In the genomic region with DNA sequence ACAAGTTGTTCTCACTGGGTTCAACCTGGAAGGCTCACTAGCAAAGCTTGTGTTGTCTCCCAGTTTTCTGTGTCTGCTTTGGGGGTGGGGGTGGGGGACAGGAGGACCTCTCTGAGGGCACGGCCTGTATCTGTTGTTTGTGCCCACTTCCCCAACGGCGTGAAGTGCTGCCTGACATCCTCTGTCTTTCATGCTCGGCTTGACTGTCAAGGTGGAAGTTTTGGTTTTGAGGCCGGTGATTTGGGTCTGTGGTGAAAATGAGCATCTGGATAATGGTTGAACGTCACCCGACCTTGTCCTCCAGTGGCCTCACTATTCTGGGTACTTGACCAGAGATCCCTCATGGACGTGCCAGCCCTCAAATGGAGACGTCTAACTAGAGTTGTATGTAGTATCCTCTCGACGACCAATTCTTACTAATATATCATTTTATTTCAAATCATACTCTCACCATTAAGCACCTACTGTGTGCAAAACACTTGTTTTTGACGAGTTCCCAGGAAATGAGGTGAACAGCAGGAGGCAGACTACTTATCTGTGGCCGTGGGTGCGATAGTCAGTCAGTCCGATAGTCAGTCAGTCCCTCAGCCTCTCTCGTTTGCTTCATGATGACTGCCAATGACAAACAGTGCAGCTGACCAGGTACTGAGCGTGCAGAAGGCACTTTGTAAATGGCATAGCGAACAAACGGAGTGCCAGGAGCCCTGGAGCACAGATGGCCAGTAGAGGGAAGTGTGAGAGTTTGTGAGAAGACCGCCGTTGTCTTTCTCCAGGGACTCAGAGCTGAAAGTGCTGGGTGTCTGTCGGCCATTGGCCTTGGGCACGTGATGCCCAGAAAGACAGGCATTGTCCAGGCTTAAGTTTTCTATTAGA, we compare ENCODE assay signal across 13 mouse cellular contexts. TPM values are rescaled to one million over a fixed set of nuclear protein-coding genes. Genes with fewer than 3 reads are reported as not detected.
DNase-seq lines count a peak whose midpoint lies in the region; ATAC-seq and TF ChIP-seq lines count a peak whose summit lies in the region.
"Had no signal": no experiment of that assay in that cellular context is flagged by ENCODE, and none has a peak within 500 bp of the region (broad histone marks: within the 10 kb centered on the region; RNA-seq: fewer than 3 reads in every experiment).

No protein-coding gene starts in this region.

- TF ChIP-seq POLR2A in testis, adult 2 months (IDR thresholded peaks at IDR 0.05; ENCODE audit: control insufficient read depth, low read depth, low read length): no peak
- no peak for TF ChIP-seq POLR2A in cortical plate, adult 2 months (IDR thresholded peaks at IDR 0.05; ENCODE audit: extremely low read depth, insufficient read depth, low read length)

- 0 out of 2 replicates have a peak, but pooled peaks cover 4% of the 10 kb centered on the region for H3K27me3 ChIP-seq in heart, postnatal 0 days (ENCODE audit: control insufficient read depth, insufficient read depth, low read length)
- H3K27me3 ChIP-seq in testis, adult 2 months (ENCODE audit: control insufficient read depth, insufficient read depth, low read length): no peaks in the 10 kb centered on the region
- no peaks in the 10 kb centered on the region for H3K27me3 ChIP-seq in stomach, postnatal 0 days (ENCODE audit: control insufficient read depth, insufficient read depth, low read length)
- no peaks in the 10 kb centered on the region for H3K27me3 ChIP-seq in kidney, embryonic 14.5 days (ENCODE audit: control insufficient read depth, insufficient read depth, low read length)
- H3K27me3 ChIP-seq: hindbrain, embryonic 13.5 days; kidney, embryonic 15.5 days had no signal

- ATAC-seq in heart, postnatal 0 days (ENCODE audit: insufficient read depth, low read depth): no peak
- no peak for ATAC-seq in stomach, postnatal 0 days (ENCODE audit: low FRiP score, low TSS enrichment)
- ATAC-seq in kidney, embryonic 14.5 days (ENCODE audit: low FRiP score, low TSS enrichment): no peak

- H3K4me3 ChIP-seq in heart, postnatal 0 days (ENCODE audit: low read depth, low read length): no peak overlapping the region
- no peak overlapping the region for H3K4me3 ChIP-seq in testis, adult 2 months (ENCODE audit: control insufficient read depth, low read depth, low read length)
- no peak overlapping the region for H3K4me3 ChIP-seq in cortical plate, adult 2 months (ENCODE audit: insufficient read depth, low read length)
- H3K4me3 ChIP-seq in stomach, postnatal 0 days (ENCODE audit: low read depth, low read length): no peak overlapping the region
- H3K4me3 ChIP-seq in kidney, embryonic 14.5 days (ENCODE audit: low read length): no peak overlapping the region
- H3K4me3 ChIP-seq: erythroblast, embryonic 14.5 days; heart, embryonic 13.5 days; hindbrain, embryonic 13.5 days; kidney, embryonic 15.5 days had no signal

- 71% methylated on average over 23 of the region's 23 CpGs for WGBS in heart, postnatal 0 days
- 83% methylated on average over 23 of the region's 23 CpGs for WGBS in stomach, postnatal 0 days
- 81% methylated on average over 23 of the region's 23 CpGs for WGBS in kidney, embryonic 14.5 days

- H3K36me3 ChIP-seq in heart, postnatal 0 days (replicated peaks; ENCODE audit: control insufficient read depth, insufficient read depth, low read length): no peaks in the 10 kb centered on the region
- H3K36me3 ChIP-seq in testis, adult 2 months (ENCODE audit: control insufficient read depth, insufficient read depth, low read length): no peaks in the 10 kb centered on the region
- H3K36me3 ChIP-seq in stomach, postnatal 0 days (ENCODE audit: control insufficient read depth, insufficient read depth, low read length): no peaks in the 10 kb centered on the region
- H3K36me3 ChIP-seq in kidney, embryonic 14.5 days (ENCODE audit: control insufficient read depth, insufficient read depth, low read length): no peaks in the 10 kb centered on the region
- H3K36me3 ChIP-seq: heart, embryonic 13.5 days; hindbrain, embryonic 13.5 days; kidney, embryonic 15.5 days had no signal

- H3K9me3 ChIP-seq in heart, postnatal 0 days (replicated peaks; ENCODE audit: control insufficient read depth, low read length): no peaks in the 10 kb centered on the region
- H3K9me3 ChIP-seq in stomach, postnatal 0 days (ENCODE audit: control insufficient read depth, low read length): no peaks in the 10 kb centered on the region
- H3K9me3 ChIP-seq in kidney, embryonic 14.5 days (ENCODE audit: control insufficient read depth, low read length): no peaks in the 10 kb centered on the region
- H3K9me3 ChIP-seq: heart, embryonic 13.5 days; hindbrain, embryonic 13.5 days; kidney, embryonic 15.5 days had no signal

- no peak overlapping the region for H3K27ac ChIP-seq in heart, postnatal 0 days (ENCODE audit: low read depth)
- peak overlapping the region; percentile 10; the same call in 1 of the 2 replicates for H3K27ac ChIP-seq in testis, adult 2 months (ENCODE audit: control insufficient read depth, insufficient read depth, low read depth, low read length)
- H3K27ac ChIP-seq in cortical plate, adult 2 months (ENCODE audit: insufficient read depth, low read length): no peak overlapping the region
- no peak overlapping the region for H3K27ac ChIP-seq in stomach, postnatal 0 days (replicated peaks)
- no peak overlapping the region for H3K27ac ChIP-seq in kidney, embryonic 14.5 days (ENCODE audit: low read depth, low read length)
- H3K27ac ChIP-seq: heart, embryonic 13.5 days; hindbrain, embryonic 13.5 days; kidney, embryonic 15.5 days had no signal

- peak; percentile 13; the same call in 1 of the 2 replicates for TF ChIP-seq CTCF in heart, postnatal 0 days (IDR thresholded peaks at IDR 0.05; ENCODE audit: low read depth)
- no peak for TF ChIP-seq CTCF in testis, adult 2 months (IDR thresholded peaks at IDR 0.05; ENCODE audit: control insufficient read depth, insufficient read depth, insufficient replicate concordance, low read depth, low read length)
- TF ChIP-seq CTCF in cortical plate, adult 2 months (IDR thresholded peaks at IDR 0.05; ENCODE audit: extremely low read depth, insufficient read depth, low read length): peak; percentile 27; the same call in 1 of the 2 replicates
- TF ChIP-seq CTCF in stomach, postnatal 0 days (IDR thresholded peaks at IDR 0.05; ENCODE audit: low read depth): peak; percentile 56

- DNase-seq in heart, postnatal 0 days (ENCODE audit: low spot score): no peak
- DNase-seq in heart, adult 18-20 months: no peak
- no peak for DNase-seq in testis, postnatal 14 days (ENCODE audit: low spot score)
- DNase-seq in stomach, postnatal 0 days (ENCODE audit: low spot score): no peak
- no peak for DNase-seq in ovary, postnatal 36 days (ENCODE audit: low spot score)
- DNase-seq: adrenal gland, postnatal 14 days had no signal

- no peak for TF ChIP-seq EP300 in heart, postnatal 0 days (IDR thresholded peaks at IDR 0.05; ENCODE audit: low read depth)
- TF ChIP-seq EP300 in stomach, postnatal 0 days (optimal IDR thresholded peaks at IDR 0.05): no peak

- H3K4me2 ChIP-seq in heart, postnatal 0 days (ENCODE audit: low read depth, low read length): no peak overlapping the region
- no peak overlapping the region for H3K4me2 ChIP-seq in stomach, postnatal 0 days (replicated peaks; ENCODE audit: low read depth)
- H3K4me2 ChIP-seq in kidney, embryonic 14.5 days (replicated peaks; ENCODE audit: low read depth, low read length): no peak overlapping the region
- H3K4me2 ChIP-seq: hindbrain, embryonic 13.5 days had no signal

- no peak overlapping the region for H3K9ac ChIP-seq in heart, postnatal 0 days (replicated peaks; ENCODE audit: low read depth, low read length)
- H3K9ac ChIP-seq in stomach, postnatal 0 days (ENCODE audit: low read length): no peak overlapping the region
- H3K9ac ChIP-seq in kidney, embryonic 14.5 days (ENCODE audit: low read depth, low read length): no peak overlapping the region
- H3K9ac ChIP-seq: hindbrain, embryonic 13.5 days; kidney, embryonic 15.5 days had no signal

- H3K4me1 ChIP-seq in heart, postnatal 0 days (ENCODE audit: control insufficient read depth, insufficient read depth): no peaks in the 10 kb centered on the region
- H3K4me1 ChIP-seq in testis, adult 2 months (ENCODE audit: control insufficient read depth, insufficient read depth, low read length): peaks cover 3% of the 10 kb centered on the region; the same call in 1 of the 2 replicates
- H3K4me1 ChIP-seq in cortical plate, adult 2 months (ENCODE audit: control insufficient read depth, insufficient read depth, low read length): no peaks in the 10 kb centered on the region
- H3K4me1 ChIP-seq in stomach, postnatal 0 days (replicated peaks; ENCODE audit: control insufficient read depth, insufficient read depth): peaks cover 10% of the 10 kb centered on the region
- peaks cover 14% of the 10 kb centered on the region; the same call in 1 of the 2 replicates for H3K4me1 ChIP-seq in kidney, embryonic 14.5 days (ENCODE audit: control insufficient read depth, insufficient read depth, low read length)

RNA-seq across cellular contexts. Expression of a gene that starts 33.4 kb away (rescaled TPM):
- 3.5 and 6.7 TPM in 2 replicates for total RNA-seq in heart, postnatal 0 days (2014; rRNA removed; ENCODE audit: low replicate concordance)
- polyA plus RNA-seq in heart, postnatal 0 days (2015; fragmentation: Nextera tagmentation; extraction: Ambion mirVana): 2.5 and 2.7 TPM in 2 replicates
- 10 to 100 TPM; 26.2 to 32.1 TPM for total RNA-seq in heart, adult 18-20 months (2021)
- polyA plus RNA-seq in testis, adult 2 months (2012; rRNA removed): 71.5 and 89.3 TPM in 2 replicates
- polyA plus RNA-seq in cortical plate, adult 2 months (2012; rRNA removed): 11.3 and 12.2 TPM in 2 replicates
- 19.9 and 21.2 TPM in 2 replicates for polyA plus RNA-seq in stomach, postnatal 0 days (2015; fragmentation: Nextera tagmentation; extraction: Ambion mirVana)
- 4.0 and 5.7 TPM in 2 replicates for polyA plus RNA-seq in kidney, embryonic 14.5 days (2014; fragmentation: Nextera tagmentation; extraction: Ambion mirVana)

RNA-seq across cellular contexts. Expression of a gene that starts 50.4 kb away (rescaled TPM):
- total RNA-seq in heart, postnatal 0 days (2014; rRNA removed; ENCODE audit: low replicate concordance): 71.0 and 78.3 TPM in 2 replicates
- 75.1 and 77.2 TPM in 2 replicates for polyA plus RNA-seq in heart, postnatal 0 days (2015; fragmentation: Nextera tagmentation; extraction: Ambion mirVana)
- total RNA-seq in heart, adult 18-20 months (2021): 10 to 100 TPM; 55.6 to 60.2 TPM
- polyA plus RNA-seq in testis, adult 2 months (2012; rRNA removed): 34.0 and 40.4 TPM in 2 replicates
- 61.0 and 62.1 TPM in 2 replicates for polyA plus RNA-seq in cortical plate, adult 2 months (2012; rRNA removed)
- polyA plus RNA-seq in stomach, postnatal 0 days (2015; fragmentation: Nextera tagmentation; extraction: Ambion mirVana): 80.4 and 84.4 TPM in 2 replicates
- 82.6 and 104 TPM in 2 replicates for polyA plus RNA-seq in kidney, embryonic 14.5 days (2014; fragmentation: Nextera tagmentation; extraction: Ambion mirVana)
